Mouse (Mus musculus): ENCODE data around the gene Tmem29. TPM values are rescaled to one million over a fixed set of nuclear protein-coding genes. Genes with fewer than 3 reads are reported as not detected.
A peak's percentile ranks its signal among the peaks of the same experiment; 100 is the strongest.
"Not testable (repeated sequence)": the region's sequence is repeated elsewhere in the genome, so short reads cannot be mapped to it uniquely, and the experiment has no call there.

Tmem29 gene
- 23.9 and 30.0 TPM in 2 replicates for polyA plus RNA-seq (2016; fragmentation: Nextera tagmentation; extraction: Ambion mirVana)

DNA sequence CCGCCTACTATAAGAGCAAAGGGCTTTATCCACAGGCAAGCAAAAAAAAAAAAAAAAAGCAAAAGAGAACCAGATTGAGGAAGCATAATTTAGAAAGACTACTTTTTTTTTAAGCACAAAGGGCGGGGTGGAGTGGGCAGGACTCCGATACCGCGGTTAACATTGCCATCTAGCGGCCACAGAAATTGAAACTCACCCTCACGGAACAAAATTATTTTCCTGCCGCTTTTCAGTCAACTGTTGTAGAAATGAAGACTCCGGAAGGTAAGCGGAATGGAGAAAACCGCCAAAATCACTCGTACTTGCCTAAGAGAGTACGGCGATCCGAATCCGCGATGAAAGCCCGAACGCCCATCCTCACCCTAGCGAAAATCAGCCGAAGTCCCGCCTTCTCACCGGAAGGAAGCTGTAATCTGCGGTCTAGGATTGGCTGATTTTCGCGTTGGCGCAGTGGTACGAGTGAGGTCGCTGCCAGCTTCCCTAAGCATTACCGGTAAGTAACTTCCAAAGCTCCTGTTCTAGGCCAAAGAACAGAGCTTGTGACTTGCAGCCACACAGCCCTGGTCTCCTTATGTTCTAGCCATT is at the start of gene Tmem29:
Gene Tmem29, minus strand, starts transcription at position 389 of the 585 bp plus-strand sequence.
- H3K4me1 ChIP-seq = no peaks in the 10 kb centered on the region
- peak; percentile 92 for DNase-seq (ENCODE audit: low spot score)
- H3K27me3 ChIP-seq (ENCODE audit: insufficient read depth, poor library complexity, severe bottlenecking) = no peaks in the 10 kb centered on the region
- no peaks in the 10 kb centered on the region for H3K36me3 ChIP-seq
- H3K4me3 ChIP-seq = peak within 1 kb of the TSS; percentile 57
- H3K9me3 ChIP-seq = no peaks in the 10 kb centered on the region
- peak within 1 kb of the TSS; percentile 83 for H3K27ac ChIP-seq
- 2% methylated on average over 30 of the region's 30 CpGs for WGBS

DNA sequence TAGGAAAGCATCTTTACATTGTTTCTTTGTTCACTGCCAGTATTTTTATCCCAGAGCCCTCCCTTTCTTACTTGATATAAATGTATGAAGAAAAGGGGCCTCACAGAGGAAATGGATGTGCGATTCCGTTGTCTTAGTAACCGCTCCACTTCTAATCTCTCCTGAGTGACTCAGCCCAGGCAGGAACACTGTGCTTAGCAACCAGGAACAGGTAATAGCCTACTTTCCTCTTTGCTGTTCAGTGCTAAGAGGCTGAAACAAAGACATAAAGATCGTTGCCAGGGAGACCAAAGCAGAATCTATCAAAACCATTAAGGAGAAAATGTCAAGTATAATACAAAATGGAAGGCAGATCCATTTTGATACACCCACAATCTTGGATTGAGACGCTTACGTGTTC is 49.7 kb upstream of the Tmem29 start:
- 74% methylated on average over 6 of the region's 6 CpGs for WGBS
- Histone ChIP-seq H3K27me3 (ENCODE audit: insufficient read depth, poor library complexity, severe bottlenecking) (no peaks in the 10 kb centered on the region), H3K4me1 (no peaks in the 10 kb centered on the region)

DNA sequence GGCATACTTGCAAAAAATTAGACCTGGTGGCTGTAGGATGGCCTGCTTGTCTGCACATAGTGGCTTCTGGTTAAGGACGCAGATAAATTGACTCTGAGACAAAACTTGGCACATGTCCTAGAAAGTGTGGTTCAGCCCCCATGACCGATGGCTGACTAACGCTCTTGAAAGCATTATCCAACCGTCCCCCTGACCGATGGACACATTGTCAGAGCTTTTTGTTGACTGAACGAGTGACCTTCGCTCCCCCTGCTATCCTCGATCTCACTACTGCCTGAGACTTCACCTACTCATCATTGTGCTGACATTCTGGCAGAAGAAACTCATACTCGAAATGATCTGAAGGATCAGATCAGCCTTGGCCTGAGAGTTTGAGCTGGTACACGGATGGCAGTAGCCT is 28.9 kb upstream of the Tmem29 start:
- DNase-seq (ENCODE audit: low spot score); H3K4me3 ChIP-seq; H3K9me3 ChIP-seq; H3K27me3 ChIP-seq (ENCODE audit: insufficient read depth, poor library complexity, severe bottlenecking); H3K4me1 ChIP-seq; H3K36me3 ChIP-seq; H3K27ac ChIP-seq: not testable (repeated sequence)
- 30% methylated on average over 5 of the region's 10 CpGs for WGBS

More for the DNA sequence above, 49.7 kb upstream of the Tmem29 start:
- DNase-seq (ENCODE audit: low spot score) = no peak
- Histone ChIP-seq H3K4me3 (no peak overlapping the region), H3K27ac (no peak overlapping the region), H3K36me3 (peaks cover 3% of the 10 kb centered on the region; the same call in 1 of the 2 replicates), H3K9me3 (no peaks in the 10 kb centered on the region)

DNA sequence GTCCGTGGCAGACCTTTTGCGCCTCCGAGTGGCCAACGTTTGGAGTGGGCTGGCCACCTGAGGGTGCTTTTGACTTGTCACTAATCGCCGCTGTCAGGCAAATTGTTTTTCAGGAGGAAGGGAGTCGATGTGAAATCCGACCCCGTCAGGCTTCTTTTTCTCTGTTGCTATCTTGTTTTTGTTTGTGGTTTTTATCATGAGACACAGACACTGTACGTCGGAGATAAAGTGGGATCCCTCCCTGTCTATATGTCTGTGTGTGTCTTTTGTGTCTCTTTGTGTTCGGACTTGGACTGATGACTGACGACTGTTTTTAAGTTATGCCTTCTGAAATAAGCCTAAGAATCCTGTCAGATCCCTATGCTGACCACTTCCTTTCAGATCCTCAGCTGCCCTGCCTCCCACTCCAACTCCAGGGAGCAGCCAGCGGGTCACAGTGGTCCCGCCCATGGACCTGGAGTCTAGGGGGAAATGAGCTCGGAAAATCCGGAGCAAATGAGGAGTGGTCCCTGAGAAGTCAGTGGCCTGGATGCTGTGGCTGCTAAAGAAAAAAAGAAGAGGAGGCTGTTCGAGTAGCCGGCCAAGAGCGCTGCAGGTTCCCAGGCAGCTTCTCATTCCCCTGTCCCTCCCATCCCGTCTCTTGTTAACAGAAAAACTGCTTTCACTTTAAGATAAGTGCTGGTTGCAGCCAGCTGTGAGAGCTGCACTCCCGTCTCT is 27.5 kb upstream of the Tmem29 start:
- 50% methylated on average over 8 of the region's 22 CpGs for WGBS
- not testable (repeated sequence) for H3K27me3 ChIP-seq (ENCODE audit: insufficient read depth, poor library complexity, severe bottlenecking); H3K4me3 ChIP-seq

DNA sequence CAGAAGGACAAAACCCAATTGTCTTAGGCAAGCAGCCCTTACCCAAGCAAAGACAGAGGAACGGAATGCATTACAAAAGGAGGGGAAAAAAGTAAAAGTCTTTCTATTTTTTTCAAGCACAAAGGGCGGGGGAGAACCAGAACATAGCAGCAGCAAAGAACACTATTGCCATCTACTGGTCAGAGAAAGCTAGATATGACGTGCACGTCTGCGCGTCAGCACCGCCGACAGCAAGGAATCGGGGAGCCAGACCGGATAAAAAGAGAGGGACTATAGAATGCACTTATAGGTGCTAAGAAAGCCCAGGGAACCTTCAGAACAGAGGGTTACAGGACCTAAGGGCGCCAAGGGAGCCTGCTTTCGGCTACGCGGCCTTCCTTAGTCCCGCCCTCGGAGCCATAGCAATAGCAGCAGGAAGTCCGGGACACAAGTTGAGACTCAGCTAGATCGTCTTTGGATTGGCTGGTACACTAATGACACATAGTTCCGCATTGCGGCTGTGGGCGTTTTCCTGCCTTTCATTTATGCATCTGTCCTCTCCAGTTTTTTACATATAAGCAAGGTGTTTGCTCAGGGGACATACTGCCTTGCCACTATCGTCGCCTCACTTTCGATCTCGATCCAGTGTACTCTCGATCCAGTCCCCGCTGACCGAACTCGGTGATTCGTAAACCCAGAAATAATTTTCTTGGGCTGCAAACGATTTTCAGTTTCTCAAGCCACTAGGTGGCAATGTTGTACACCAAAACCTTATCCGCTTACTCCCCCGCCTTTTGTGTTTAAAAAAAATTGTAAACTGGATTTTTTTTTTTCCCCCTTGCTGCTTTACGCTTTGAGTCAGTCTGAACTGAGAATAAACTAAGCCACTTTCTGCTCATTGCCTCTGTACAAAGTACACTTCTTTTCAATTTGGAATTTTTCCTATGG is 19.2 kb upstream of the Tmem29 start:
- no peaks in the 10 kb centered on the region for H3K9me3 ChIP-seq
- H3K4me3 ChIP-seq = peak overlapping the region; percentile 60
- no peaks in the 10 kb centered on the region for H3K27me3 ChIP-seq (ENCODE audit: insufficient read depth, poor library complexity, severe bottlenecking)
- H3K36me3 ChIP-seq = no peaks in the 10 kb centered on the region
- DNase-seq (ENCODE audit: low spot score) = peak; percentile 94
- under 1% methylated on average over 34 of the region's 34 CpGs for WGBS
- peak overlapping the region; percentile 90 for H3K27ac ChIP-seq
- H3K4me1 ChIP-seq = no peaks in the 10 kb centered on the region

More for the DNA sequence above, 27.5 kb upstream of the Tmem29 start:
- H3K27ac ChIP-seq; DNase-seq (ENCODE audit: low spot score); H3K4me1 ChIP-seq; H3K36me3 ChIP-seq; H3K9me3 ChIP-seq: not testable (repeated sequence)

DNA sequence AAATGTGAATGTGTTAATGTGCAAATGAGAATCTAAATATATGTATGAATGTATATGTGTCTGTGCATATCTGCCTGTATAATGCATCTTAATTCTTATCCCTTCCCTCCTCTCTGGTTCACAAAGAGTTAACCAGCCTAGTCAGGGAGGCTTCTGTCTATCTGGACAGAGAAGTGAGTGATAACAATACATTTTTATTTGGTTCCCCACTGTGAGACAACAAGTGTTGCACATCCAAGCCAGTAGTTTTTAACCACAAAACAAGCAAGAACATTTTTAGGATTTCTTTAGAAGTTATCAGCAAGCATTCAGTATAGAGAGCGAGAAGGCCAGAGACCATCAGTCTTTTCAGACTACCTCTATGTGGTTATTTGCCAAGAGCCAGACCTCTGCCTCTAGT is 12.5 kb upstream of the Tmem29 start:
- DNase-seq (ENCODE audit: low spot score) = no peak
- H3K27ac ChIP-seq = no peak overlapping the region
- no peaks in the 10 kb centered on the region for H3K9me3 ChIP-seq
- no peaks in the 10 kb centered on the region for H3K4me1 ChIP-seq
- H3K4me3 ChIP-seq = no peak overlapping the region
- 82% methylated on average over 1 of the region's 1 CpGs for WGBS
- H3K36me3 ChIP-seq = no peaks in the 10 kb centered on the region
- no peaks in the 10 kb centered on the region for H3K27me3 ChIP-seq (ENCODE audit: insufficient read depth, poor library complexity, severe bottlenecking)

DNA sequence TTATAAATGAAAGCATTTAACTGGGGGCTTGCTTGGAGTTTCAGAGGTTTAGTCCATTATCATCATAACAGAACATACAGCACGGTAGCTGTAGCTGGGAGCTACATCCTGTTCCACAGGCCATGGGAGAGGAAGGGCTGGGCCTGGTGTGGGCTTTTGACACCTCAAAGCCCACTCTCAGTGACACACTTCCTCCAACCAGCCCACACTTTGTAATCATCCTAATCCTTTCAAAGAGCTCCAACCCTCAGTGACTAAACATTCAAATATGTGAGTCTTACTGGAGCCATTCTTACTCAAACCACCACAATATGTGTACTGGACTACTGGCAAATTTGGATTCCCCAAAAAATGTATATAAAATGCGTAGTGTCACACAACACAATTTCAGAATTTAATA is 9.3 kb upstream of the Tmem29 start:
- Histone ChIP-seq H3K27ac (no peak overlapping the region), H3K36me3 (no peaks in the 10 kb centered on the region), H3K9me3 (no peaks in the 10 kb centered on the region), H3K27me3 (ENCODE audit: insufficient read depth, poor library complexity, severe bottlenecking) (no peaks in the 10 kb centered on the region), H3K4me3 (no peak overlapping the region), H3K4me1 (no peaks in the 10 kb centered on the region)
- no peak for DNase-seq (ENCODE audit: low spot score)
- WGBS = 71% methylated on average over 2 of the region's 2 CpGs

DNA sequence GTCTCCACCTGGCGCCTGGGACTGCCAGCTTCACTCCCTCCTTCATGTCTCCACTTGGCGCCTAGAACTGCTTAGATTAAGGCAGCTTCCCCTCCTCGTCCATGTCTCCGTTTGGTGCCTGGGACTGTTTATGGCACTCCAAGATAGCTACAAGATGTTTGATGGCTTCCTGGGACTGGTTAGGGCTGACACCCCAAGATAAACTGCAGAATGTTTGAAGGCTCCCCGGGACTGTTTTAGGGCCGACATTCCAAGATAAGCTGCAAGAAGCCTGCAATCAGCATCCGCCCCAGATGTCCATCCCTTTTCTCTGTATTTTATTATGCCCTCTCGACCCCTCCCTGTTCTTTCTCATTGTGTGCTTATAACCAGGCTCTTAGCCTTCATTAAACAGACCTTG is 7.9 kb upstream of the Tmem29 start:
- not testable (repeated sequence) for H3K4me3 ChIP-seq

DNA sequence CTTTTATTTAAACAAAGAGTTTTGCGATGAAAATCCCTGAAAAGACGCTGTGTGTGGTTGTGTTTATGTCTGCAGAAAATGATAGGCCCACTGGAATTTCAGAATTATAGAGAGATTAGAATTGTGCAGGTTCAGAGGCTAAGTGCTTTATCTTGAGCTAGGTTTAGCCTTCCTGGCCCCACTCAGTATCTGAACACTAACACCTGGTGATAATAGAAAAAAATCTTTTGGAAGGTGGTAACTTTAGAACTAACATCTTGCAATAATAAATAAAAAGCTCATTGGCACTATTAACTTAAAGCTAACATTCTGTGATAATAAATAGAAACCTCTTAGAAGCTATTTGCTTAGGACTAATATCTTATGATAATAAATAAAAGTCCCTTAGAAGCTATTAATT is 1.2 kb upstream of the Tmem29 start:
- Histone ChIP-seq H3K27ac (no peak overlapping the region), H3K9me3 (no peaks in the 10 kb centered on the region), H3K4me1 (no peaks in the 10 kb centered on the region), H3K36me3 (no peaks in the 10 kb centered on the region), H3K27me3 (ENCODE audit: insufficient read depth, poor library complexity, severe bottlenecking) (no peaks in the 10 kb centered on the region), H3K4me3 (no peak overlapping the region)
- WGBS = 77% methylated on average over 2 of the region's 2 CpGs
- no peak for DNase-seq (ENCODE audit: low spot score)

More for the DNA sequence above, 7.9 kb upstream of the Tmem29 start:
- H3K27me3 ChIP-seq (ENCODE audit: insufficient read depth, poor library complexity, severe bottlenecking); H3K27ac ChIP-seq; DNase-seq (ENCODE audit: low spot score); H3K36me3 ChIP-seq; H3K4me1 ChIP-seq; H3K9me3 ChIP-seq: not testable (repeated sequence)
- WGBS = 53% methylated on average over 8 of the region's 8 CpGs

DNA sequence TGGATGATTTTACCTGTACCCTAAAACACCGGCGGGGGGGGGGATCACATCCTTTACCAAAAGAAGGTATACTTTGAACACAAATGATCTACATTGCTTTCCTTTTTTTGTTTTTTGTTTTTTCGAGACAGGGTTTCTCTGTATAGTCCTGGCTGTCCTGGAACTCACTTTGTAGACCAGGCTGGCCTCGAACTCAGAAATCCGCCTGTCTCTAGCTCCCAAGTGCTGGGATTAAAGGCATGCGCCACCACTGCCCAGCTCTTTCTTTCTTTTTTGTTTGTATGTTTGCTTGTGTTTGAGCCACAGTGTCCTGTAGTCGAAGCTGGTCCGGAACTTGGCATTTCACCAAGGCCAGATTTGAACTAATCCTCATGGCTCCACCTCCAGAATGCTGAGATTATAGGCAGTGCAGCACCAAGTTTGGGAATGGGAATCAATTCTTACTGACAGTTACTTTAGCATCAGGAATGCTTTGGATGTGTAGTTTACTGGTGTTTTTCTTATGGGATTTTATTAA is 515 bp upstream of the Tmem29 start:
- H3K9me3 ChIP-seq = no peaks in the 10 kb centered on the region
- no peaks in the 10 kb centered on the region for H3K4me1 ChIP-seq
- peak overlapping the region; percentile 83 for H3K27ac ChIP-seq
- 42% methylated on average over 8 of the region's 8 CpGs for WGBS
- no peaks in the 10 kb centered on the region for H3K27me3 ChIP-seq (ENCODE audit: insufficient read depth, poor library complexity, severe bottlenecking)
- DNase-seq (ENCODE audit: low spot score) = no peak
- peak overlapping the region; percentile 57 for H3K4me3 ChIP-seq
- H3K36me3 ChIP-seq = no peaks in the 10 kb centered on the region

DNA sequence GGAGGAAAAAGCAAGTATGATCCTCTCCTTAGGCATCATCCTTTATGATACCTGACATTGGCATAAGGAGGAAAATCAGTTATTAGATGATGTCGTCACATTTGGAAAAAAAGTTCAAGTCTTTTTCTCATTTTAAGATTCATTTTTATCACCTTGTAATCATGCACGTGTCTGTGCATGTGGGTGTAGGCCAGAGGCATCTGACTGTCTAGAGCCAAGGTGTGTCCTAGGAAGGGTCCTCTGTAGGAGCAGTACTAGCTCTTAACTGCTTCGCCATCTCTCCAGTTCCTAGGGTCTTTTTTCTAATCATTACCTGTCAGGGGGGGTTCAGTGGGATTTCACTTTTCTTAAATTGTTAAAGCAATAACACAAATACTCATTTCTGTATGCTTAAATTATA is 818 bp downstream of the Tmem29 start:
- H3K4me3 ChIP-seq = peak overlapping the region; percentile 57
- H3K27ac ChIP-seq = no peak overlapping the region
- no peaks in the 10 kb centered on the region for H3K9me3 ChIP-seq
- no peaks in the 10 kb centered on the region for H3K36me3 ChIP-seq
- WGBS = 44% methylated on average over 3 of the region's 3 CpGs
- no peaks in the 10 kb centered on the region for H3K4me1 ChIP-seq
- DNase-seq (ENCODE audit: low spot score) = no peak
- no peaks in the 10 kb centered on the region for H3K27me3 ChIP-seq (ENCODE audit: insufficient read depth, poor library complexity, severe bottlenecking)

DNA sequence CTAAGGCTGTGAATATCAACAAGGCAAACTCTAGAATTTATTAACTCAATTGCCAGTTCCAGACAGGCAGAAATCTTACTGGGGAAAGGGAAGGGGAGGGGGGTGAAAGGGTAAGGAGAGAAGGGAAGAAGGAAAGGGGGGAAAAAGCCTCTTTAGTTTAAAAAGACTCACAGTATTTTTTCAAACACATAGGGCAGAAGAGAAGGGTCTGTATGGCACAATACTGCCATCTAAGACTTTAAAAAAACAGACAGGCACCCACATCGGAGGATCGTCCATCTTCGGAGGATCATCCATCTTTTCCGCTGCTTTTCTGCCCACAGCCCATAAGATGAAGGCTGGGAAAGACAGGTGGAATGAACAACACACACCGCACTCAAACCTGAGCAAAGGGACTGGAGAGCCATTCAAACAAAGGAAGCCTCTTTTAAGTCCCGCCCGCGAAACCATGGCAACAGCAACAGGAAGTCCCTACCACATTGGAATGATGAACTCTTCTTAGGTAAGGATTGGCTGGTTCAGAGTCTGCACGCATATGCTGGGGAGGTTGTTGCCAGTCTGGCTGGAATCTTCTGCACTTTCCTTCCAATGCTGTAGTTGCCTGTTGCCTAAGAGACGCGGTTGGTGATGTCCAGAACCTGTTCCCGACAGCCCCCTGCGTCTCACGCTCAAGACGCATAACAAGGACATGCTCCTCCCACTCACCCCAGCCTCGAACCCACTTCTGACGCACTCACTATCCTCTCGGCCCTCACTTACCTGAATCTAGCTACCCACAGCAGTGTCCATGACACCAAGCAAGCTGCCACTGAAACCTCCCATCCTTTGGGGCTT is 18.2 kb downstream of the Tmem29 start:
- no peaks in the 10 kb centered on the region for H3K4me1 ChIP-seq
- peak; percentile 82 for DNase-seq (ENCODE audit: low spot score)
- H3K27me3 ChIP-seq (ENCODE audit: insufficient read depth, poor library complexity, severe bottlenecking) = no peaks in the 10 kb centered on the region
- peak overlapping the region; percentile 56 for H3K27ac ChIP-seq
- H3K4me3 ChIP-seq = peak overlapping the region; percentile 54
- 30% methylated on average over 18 of the region's 18 CpGs for WGBS
- H3K9me3 ChIP-seq = no peaks in the 10 kb centered on the region
- H3K36me3 ChIP-seq = no peaks in the 10 kb centered on the region

Measured in heart, embryonic 10.5 days (tissue).